Mouse (Mus musculus) myocyte (in vitro differentiated cells): ENCODE measurements around the gene Zbtb46.

Experiments used
- CEBPB ChIP-seq: IDR thresholded peaks from 2 replicates; pipeline ENCODE4 v1.6.1; 2011; ENCODE audit warnings: mild to moderate bottlenecking, moderate library complexity; ENCODE audit not compliant: poor library complexity, insufficient read depth, severe bottlenecking
- POLR2A ChIP-seq: IDR thresholded peaks from one replicate; pipeline ENCODE4 v1.6.1; 2011; ENCODE audit warnings: low read depth, mild to moderate bottlenecking, control low read depth, moderate library complexity; ENCODE audit not compliant: insufficient read length
- POLR2AphosphoS2 ChIP-seq: IDR thresholded peaks from one replicate; pipeline ENCODE4 v1.6.1; 2011; ENCODE audit warnings: low read depth, control low read depth; ENCODE audit not compliant: insufficient read length
- SRF ChIP-seq: IDR thresholded peaks from one replicate; pipeline ENCODE4 v1.6.1; 2011; ENCODE audit warnings: low read depth; ENCODE audit not compliant: control insufficient read depth, insufficient read length

DNA sequence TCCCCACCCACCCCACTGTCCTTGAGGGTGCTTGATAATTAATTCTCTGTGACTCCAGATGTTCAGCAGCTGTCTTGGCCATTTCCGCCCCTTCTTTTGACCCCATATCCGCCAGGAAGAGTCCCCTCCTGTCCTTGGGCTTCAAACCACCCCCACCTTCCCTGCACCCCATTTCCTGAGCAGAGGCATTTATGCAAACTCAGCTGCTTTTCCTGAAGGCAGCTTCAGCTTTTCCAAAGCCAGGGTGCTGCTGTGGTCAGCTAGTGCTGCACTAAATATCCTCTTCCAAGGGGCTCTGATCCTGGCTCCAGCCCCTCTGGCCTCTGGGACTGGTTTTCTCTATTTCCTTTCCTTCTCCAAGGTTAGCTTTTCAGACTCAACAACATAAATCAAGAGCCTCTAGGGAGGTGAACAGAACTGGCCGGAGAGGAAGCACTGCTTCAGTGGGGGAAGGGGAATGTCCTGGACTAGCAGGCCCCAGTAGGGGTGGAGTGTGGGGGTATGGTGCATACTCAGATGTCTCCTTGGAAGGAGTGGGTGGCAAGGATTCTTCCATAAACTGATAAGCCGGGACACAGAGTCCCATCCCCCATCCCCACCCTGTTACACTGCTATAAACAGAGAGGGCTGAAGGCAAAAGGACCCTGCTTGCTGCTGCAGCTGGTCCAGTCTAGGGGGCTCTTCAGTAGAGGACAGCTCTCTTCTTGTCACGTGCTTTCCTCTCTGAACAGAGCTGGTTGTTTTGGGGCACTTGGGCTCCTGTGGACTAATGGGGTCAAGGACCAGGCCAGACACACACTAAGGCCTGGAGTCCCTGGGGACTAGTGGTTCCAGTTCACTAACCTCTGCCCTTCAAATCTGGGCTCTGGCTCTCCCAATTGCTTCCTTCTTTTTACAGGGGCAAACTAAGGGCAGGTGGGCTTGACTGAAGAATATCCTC is 28.4 kb upstream of the Zbtb46 start:
- TF ChIP-seq POLR2AphosphoS2 (no peak), POLR2A (no peak), CEBPB (no peak), SRF (no peak)
